Mouse (Mus musculus) embryonic fibroblast, embryonic 13.5 days (primary cell): ENCODE measurements around the gene Xrcc4.

Experiments
- CTCF ChIP-seq: IDR thresholded peaks from 2 replicates; pipeline ENCODE4 v1.5.1; 2011; ENCODE audit warnings: mild to moderate bottlenecking, control low read depth, low read length, moderate library complexity, borderline replicate concordance; ENCODE audit not compliant: insufficient read depth
- POLR2A ChIP-seq: IDR thresholded peaks from 2 replicates; pipeline ENCODE4 v1.6.1; 2011; ENCODE audit warnings: low read depth, mild to moderate bottlenecking, control low read depth, low read length, moderate library complexity

GRCm38 (mm10) chr13:90012620-90013019 is 76.8 kb downstream of the Xrcc4 start:
- TF ChIP-seq POLR2A (no peak), CTCF (no peak)
